Mouse (Mus musculus): Measurements from ENCODE around the gene Skiv2l.

Skiv2l gene

GRCm38 (mm10) chr17:34849722-34850516, at the start of gene Skiv2l, which contains the start of gene Nelfe:
Gene Skiv2l, minus strand, starts transcription at chr17:34850210.
Gene Nelfe, plus strand, starts transcription at chr17:34850391.
- peak; percentile 98 for DNase-seq (ENCODE audit: low read depth, low spot score)

GRCm38 (mm10) chr17:34899053-34899889, 49.3 kb upstream of the Skiv2l start:
- peak; percentile 49 for DNase-seq (ENCODE audit: low read depth, low spot score)

GRCm38 (mm10) chr17:34898706-34899052, 48.7 kb upstream of the Skiv2l start:
- no peak for DNase-seq (ENCODE audit: low read depth, low spot score)

GRCm38 (mm10) chr17:34898160-34898586, 48.2 kb upstream of the Skiv2l start, which contains the start of the genes C2 and Ehmt2:
Gene C2, minus strand, starts transcription at chr17:34898265.
Gene Ehmt2, plus strand, starts transcription at chr17:34898469.
- peak; percentile 81 for DNase-seq (ENCODE audit: low read depth, low spot score)

GRCm38 (mm10) chr17:34897373-34898159, 47.6 kb upstream of the Skiv2l start:
- peak; percentile 95 for DNase-seq (ENCODE audit: low read depth, low spot score)

GRCm38 (mm10) chr17:34896366-34896765, 46.4 kb upstream of the Skiv2l start:
- DNase-seq (ENCODE audit: low read depth, low spot score) = no peak

- DNase-seq (ENCODE audit: low read depth, low spot score) = no peak
Observed at GRCm38 (mm10) chr17:34895724-34896123, 45.7 kb upstream of the Skiv2l start.

GRCm38 (mm10) chr17:34894801-34895530, 45.0 kb upstream of the Skiv2l start:
- peak; percentile 56 for DNase-seq (ENCODE audit: low read depth, low spot score)

GRCm38 (mm10) chr17:34894074-34894597, 44.1 kb upstream of the Skiv2l start:
- peak; percentile 94 for DNase-seq (ENCODE audit: low read depth, low spot score)

- DNase-seq (ENCODE audit: low read depth, low spot score) = no peak
Observed at GRCm38 (mm10) chr17:34893072-34893824, 43.2 kb upstream of the Skiv2l start.

- DNase-seq (ENCODE audit: low read depth, low spot score) = no peak
Observed at GRCm38 (mm10) chr17:34891377-34891776, 41.4 kb upstream of the Skiv2l start.

- no peak for DNase-seq (ENCODE audit: low read depth, low spot score)
Observed at GRCm38 (mm10) chr17:34890074-34890743, 40.2 kb upstream of the Skiv2l start.

GRCm38 (mm10) chr17:34887942-34888341, 37.9 kb upstream of the Skiv2l start:
- no peak for DNase-seq (ENCODE audit: low read depth, low spot score)

- peak; percentile 82 for DNase-seq (ENCODE audit: low read depth, low spot score)
Observed at GRCm38 (mm10) chr17:34885615-34886014, 35.6 kb upstream of the Skiv2l start.

- DNase-seq (ENCODE audit: low read depth, low spot score) = no peak
Observed at GRCm38 (mm10) chr17:34884704-34885103, 34.7 kb upstream of the Skiv2l start.

GRCm38 (mm10) chr17:34883332-34883731, 33.3 kb upstream of the Skiv2l start:
- peak; percentile 48 for DNase-seq (ENCODE audit: low read depth, low spot score)

- no peak for DNase-seq (ENCODE audit: low read depth, low spot score)
Observed at GRCm38 (mm10) chr17:34881683-34882310, 31.8 kb upstream of the Skiv2l start, which contains the start of gene Gm20547. Gene Gm20547, minus strand, starts transcription at chr17:34882042.

- DNase-seq (ENCODE audit: low read depth, low spot score) = peak; percentile 67
Observed at GRCm38 (mm10) chr17:34881166-34881565, 31.2 kb upstream of the Skiv2l start.

All from 3T3-L1 (cell line).